Mouse (Mus musculus) natural killer cell, adult 2 months (primary cell): ENCODE measurements at regions not wholly inside any gene's neighbourhood (a gene's known extent, or its start where the extent isn't known, plus 50 kb on each side); places are given as distances from the start of the nearest gene placed in this dataset.

Source experiments
- DNase-seq, 2 experiments: peaks; one replicate each; pipeline ENCODE4 v3.0.0; 2022; ENCODE audit warnings: low spot score in 2 of 2

- no peak for DNase-seq
These were observed 62.2 kb upstream of the Blcap start for GRCm38 (mm10) chr2:157633286-157633685.

GRCm38 (mm10) chr2:157635670-157636069 is 64.6 kb upstream of the Blcap start:
- DNase-seq, result peak in 1 of 2 experiments; percentile 22

- DNase-seq, result no peak
These were observed 69.8 kb upstream of the Blcap start for GRCm38 (mm10) chr2:157640873-157641272.

GRCm38 (mm10) chr2:157663584-157664375 is 73.4 kb upstream of the Ctnnbl1 start:
- DNase-seq, result no peak

GRCm38 (mm10) chr2:157664481-157664880 is 72.7 kb upstream of the Ctnnbl1 start:
- DNase-seq, result no peak

GRCm38 (mm10) chr2:157670191-157670590 is 67.0 kb upstream of the Ctnnbl1 start:
- DNase-seq, result no peak

GRCm38 (mm10) chr2:157674906-157675305 is 62.3 kb upstream of the Ctnnbl1 start:
- DNase-seq, result no peak

GRCm38 (mm10) chr2:157676396-157677176 is 60.6 kb upstream of the Ctnnbl1 start:
- no peak for DNase-seq

GRCm38 (mm10) chr2:157677262-157677661 is 59.9 kb upstream of the Ctnnbl1 start:
- DNase-seq, result no peak

- DNase-seq, result no peak
These were observed 55.3 kb upstream of the Ctnnbl1 start for GRCm38 (mm10) chr2:157681931-157682330.
